Mouse (Mus musculus) thymus, adult 2 months (tissue): ENCODE results near the gene Sec14l1. TPM values are rescaled to one million over a fixed set of nuclear protein-coding genes. Genes with fewer than 3 reads are reported as not detected.
A peak's percentile ranks its signal among the peaks of the same experiment; 100 is the strongest.

Experiments
- DNase-seq: peaks from one replicate; pipeline ENCODE4 v3.0.0; 2021
- H3K27ac ChIP-seq: fragments of 200-500 bp; 2 replicates; pipeline ENCODE4 v1.5.1; 2012; ENCODE audit warnings: low read length, control low read depth; ENCODE audit not compliant: control insufficient read depth, insufficient read depth
- H3K27me3 ChIP-seq: fragments of 200-500 bp; 2 replicates; pipeline ENCODE4 v1.6.1; 2012; ENCODE audit warnings: mild to moderate bottlenecking, low read length, moderate library complexity, mixed read lengths; ENCODE audit not compliant: control insufficient read depth, insufficient read depth
- H3K36me3 ChIP-seq: fragments of 200-500 bp; 2 replicates; pipeline ENCODE4 v1.6.1; 2012; ENCODE audit warnings: mild to moderate bottlenecking, low read length, moderate library complexity; ENCODE audit not compliant: control insufficient read depth, insufficient read depth
- H3K4me1 ChIP-seq: fragments of 200-500 bp; replicated peaks from 2 replicates; pipeline ENCODE4 v1.6.1; 2012; ENCODE audit warnings: low read length; ENCODE audit not compliant: control insufficient read depth, insufficient read depth
- H3K4me3 ChIP-seq: fragments of 200-500 bp; 2 replicates; pipeline ENCODE4 v1.5.1; 2012; ENCODE audit warnings: mild to moderate bottlenecking, low read length, control low read depth, moderate library complexity; ENCODE audit not compliant: control insufficient read depth, insufficient read depth
- CTCF ChIP-seq: fragments of 200-500 bp; IDR thresholded peaks from 2 replicates; pipeline ENCODE4 v1.5.1; 2012; ENCODE audit warnings: mild to moderate bottlenecking, control low read depth, low read length, moderate library complexity, borderline replicate concordance; ENCODE audit not compliant: control insufficient read depth, poor library complexity, insufficient read depth; ENCODE audit errors: extremely low read depth
- POLR2A ChIP-seq: fragments of 200-500 bp; IDR thresholded peaks from 2 replicates; pipeline ENCODE4 v1.6.1; 2012; ENCODE audit warnings: mild to moderate bottlenecking, low read length, control low read depth, moderate library complexity; ENCODE audit not compliant: control insufficient read depth, poor library complexity, insufficient read depth; ENCODE audit errors: extremely low read depth
- WGBS: fragments of 180-500 bp; shearing (Covaris S2); methylation state at CpG from one replicate; pipeline ENCODE4 v1.1.7; 2018; 5-methylcytosine and 5-hydroxymethylcytosine counted together
- polyA plus RNA-seq: library from polyadenylated mRNA; depleted of rRNA; stranded (reverse); fragments of >200 nt; gene quantifications from 2 replicates; pipeline ENCODE4 v1.2.3, GENCODE M21; 2012

The Sec14l1 gene
- polyA plus RNA-seq, 1 experiment = 84.8 TPM

DNA sequence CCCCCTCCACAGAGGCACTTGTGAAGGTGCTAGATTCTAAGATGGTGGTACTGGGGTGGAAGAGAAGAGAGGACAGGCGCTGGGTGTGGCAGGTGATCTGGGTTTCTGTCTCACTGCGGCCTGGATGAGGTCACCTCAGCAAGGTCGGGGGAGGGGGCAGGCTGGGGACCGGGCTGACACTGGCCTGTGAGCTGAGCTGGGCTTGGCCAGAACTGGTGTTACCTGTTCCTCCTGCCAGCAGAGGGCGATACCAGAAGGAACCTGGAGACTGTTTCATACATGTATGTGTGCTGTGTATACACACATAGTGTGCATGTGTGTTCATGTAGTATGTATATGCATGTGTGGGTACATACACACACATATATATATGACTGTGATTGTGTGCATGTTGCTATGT, 61.3 kb downstream of the Sec14l1 start:
- no peak overlapping the region for H3K27ac ChIP-seq
- WGBS = 59% methylated on average over 5 of the region's 5 CpGs
- H3K27me3 ChIP-seq = no peaks in the 10 kb centered on the region
- TF ChIP-seq POLR2A (no peak), CTCF (peak; percentile 29; the same call in 1 of the 2 replicates)
- H3K4me3 ChIP-seq = no peak overlapping the region
- H3K4me1 ChIP-seq = peaks cover 4% of the 10 kb centered on the region; the same call in 1 of the 2 replicates
- peak; percentile 53 for DNase-seq
- H3K36me3 ChIP-seq = no peaks in the 10 kb centered on the region

DNA sequence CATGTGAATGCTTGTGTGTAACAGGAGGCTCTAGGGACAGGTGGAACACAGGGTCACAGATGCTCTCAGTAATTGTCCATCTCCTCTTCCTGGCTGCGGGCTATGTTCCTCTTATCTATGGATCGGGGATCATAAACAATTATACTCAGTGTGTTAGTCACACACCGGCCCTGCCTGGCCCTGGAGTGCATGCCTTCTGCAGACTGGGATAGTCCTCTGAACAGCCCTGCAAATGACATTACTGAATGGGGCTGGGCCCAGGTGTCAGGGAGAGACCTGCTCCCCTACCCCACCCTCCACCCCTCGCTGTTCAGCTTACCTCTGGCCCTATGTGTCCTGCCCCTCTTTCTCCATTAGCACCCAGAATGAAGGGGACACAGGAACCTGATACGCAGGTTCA, 61.9 kb downstream of the Sec14l1 start:
- TF ChIP-seq CTCF = no peak
- Histone ChIP-seq H3K4me1 (peaks cover 4% of the 10 kb centered on the region; the same call in 1 of the 2 replicates), H3K27ac (no peak overlapping the region), H3K36me3 (no peaks in the 10 kb centered on the region), H3K27me3 (no peaks in the 10 kb centered on the region), H3K4me3 (no peak overlapping the region)
- DNase-seq = no peak
- WGBS = 90% methylated on average over 5 of the region's 5 CpGs

- peak; percentile 83 for DNase-seq
- Histone ChIP-seq H3K27me3 (no peaks in the 10 kb centered on the region), H3K4me3 (no peak overlapping the region), H3K36me3 (no peaks in the 10 kb centered on the region), H3K27ac (no peak overlapping the region), H3K4me1 (peaks cover 4% of the 10 kb centered on the region; the same call in 1 of the 2 replicates)
- no peak for TF ChIP-seq POLR2A
- peak; percentile 85 for TF ChIP-seq CTCF
- WGBS = 44% methylated on average over 11 of the region's 11 CpGs
Measured at GRCm38 (mm10) chr11:117177303-117177979, 62.5 kb downstream of the Sec14l1 start.

- TF ChIP-seq POLR2A (no peak), CTCF (0 out of 2 replicates have a peak, but pooled peaks have one; percentile 46)
- DNase-seq = peak; percentile 20
- WGBS = 94% methylated on average over 5 of the region's 5 CpGs
- no peak overlapping the region for H3K27ac ChIP-seq
- H3K4me3 ChIP-seq = no peak overlapping the region
- H3K4me1 ChIP-seq = no peaks in the 10 kb centered on the region
- no peaks in the 10 kb centered on the region for H3K36me3 ChIP-seq
- no peaks in the 10 kb centered on the region for H3K27me3 ChIP-seq
Measured at GRCm38 (mm10) chr11:117179902-117180301, 64.9 kb downstream of the Sec14l1 start.

GRCm38 (mm10) chr11:117182808-117183207, 67.8 kb downstream of the Sec14l1 start:
- 48% methylated on average over 3 of the region's 3 CpGs for WGBS
- H3K27ac ChIP-seq = no peak overlapping the region
- no peak overlapping the region for H3K4me3 ChIP-seq
- H3K4me1 ChIP-seq = no peaks in the 10 kb centered on the region
- DNase-seq = no peak
- TF ChIP-seq POLR2A (no peak), CTCF (no peak)
- H3K27me3 ChIP-seq = no peaks in the 10 kb centered on the region
- no peaks in the 10 kb centered on the region for H3K36me3 ChIP-seq

DNA sequence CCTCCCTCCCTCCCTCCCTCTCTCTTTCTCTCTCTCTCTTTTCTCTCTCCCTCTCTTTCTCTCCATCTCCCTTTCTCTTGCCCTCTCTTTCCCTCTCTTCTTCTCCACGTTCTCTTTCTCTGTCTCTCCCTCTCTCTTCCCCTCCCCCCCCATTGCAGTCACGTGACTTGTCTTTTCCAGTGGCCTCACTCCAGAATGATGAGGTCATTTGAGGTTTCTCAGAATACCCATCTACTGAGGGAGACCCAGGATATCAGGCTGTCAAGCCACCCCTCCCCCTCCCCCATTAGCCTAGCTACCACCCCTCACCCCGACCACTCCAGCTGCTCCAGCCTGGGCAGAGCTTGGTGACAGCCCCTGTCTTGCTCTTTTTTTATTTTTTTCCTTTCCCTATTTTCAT, 68.3 kb downstream of the Sec14l1 start:
- WGBS = 41% methylated on average over 3 of the region's 3 CpGs

DNA sequence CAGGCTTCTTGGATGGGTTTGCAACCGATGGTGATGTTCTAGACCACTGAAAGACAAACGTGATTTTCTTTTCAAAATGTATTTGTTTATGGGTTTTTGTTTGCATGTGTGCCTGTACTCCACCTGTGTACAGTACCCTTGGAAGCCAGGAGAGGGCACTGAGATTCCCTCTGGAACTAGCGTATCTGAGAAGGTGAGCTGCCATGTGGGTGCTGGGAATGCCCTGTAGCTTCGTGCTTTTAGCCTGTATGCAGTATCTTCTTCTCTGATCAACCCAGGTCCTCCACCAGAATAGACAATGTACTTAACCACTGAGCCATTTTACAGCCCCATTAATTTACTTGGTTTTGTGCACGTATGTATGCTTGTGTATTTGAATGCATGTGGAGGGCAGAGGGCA, 68.9 kb downstream of the Sec14l1 start:
- no peak for TF ChIP-seq POLR2A
- TF ChIP-seq CTCF = no peak
- DNase-seq = no peak
- Histone ChIP-seq H3K27ac (no peak overlapping the region), H3K36me3 (no peaks in the 10 kb centered on the region), H3K4me1 (no peaks in the 10 kb centered on the region), H3K4me3 (no peak overlapping the region), H3K27me3 (no peaks in the 10 kb centered on the region)
- 96% methylated on average over 5 of the region's 5 CpGs for WGBS

More for the DNA sequence above, 68.3 kb downstream of the Sec14l1 start:
- Histone ChIP-seq H3K27me3 (no peaks in the 10 kb centered on the region), H3K4me3 (no peak overlapping the region), H3K36me3 (no peaks in the 10 kb centered on the region), H3K27ac (no peak overlapping the region), H3K4me1 (no peaks in the 10 kb centered on the region)
- no peak for TF ChIP-seq CTCF
- no peak for DNase-seq
